Mouse (Mus musculus): ENCODE data around the gene Gm11114. TPM values are rescaled to one million over a fixed set of nuclear protein-coding genes. Genes with fewer than 3 reads are reported as not detected.
A peak's percentile ranks its signal among the peaks of the same experiment; 100 is the strongest.

The Gm11114 gene
- polyA plus RNA-seq, 1 experiment from 2014 or later: not detected

- H3K4me3 ChIP-seq: peak within 1 kb of the TSS; percentile 59
- no peaks in the 10 kb centered on the region for H3K36me3 ChIP-seq
- peak; percentile 92 for ATAC-seq (ENCODE audit: low FRiP score, low read depth)
- peak within 1 kb of the TSS; percentile 84 for H3K4me2 ChIP-seq
- H3K27me3 ChIP-seq: no peaks in the 10 kb centered on the region
- H3K4me1 ChIP-seq (replicated peaks): peaks cover 14% of the 10 kb centered on the region
- under 1% methylated on average over 72 of the region's 72 CpGs for WGBS
- peak within 1 kb of the TSS; percentile 49 for H3K9ac ChIP-seq
- peak within 1 kb of the TSS; percentile 70 for H3K27ac ChIP-seq (replicated peaks)
- H3K9me3 ChIP-seq: no peaks in the 10 kb centered on the region
Measured at GRCm38 (mm10) chr9:85327242-85328211, 15.0 kb downstream of the Gm11114 start, which contains the start of gene Tent5a. Gene Tent5a, minus strand, starts transcription at chr9:85327348.

GRCm38 (mm10) chr9:85328259-85328658 lies 15.7 kb downstream of the Gm11114 start:
- Histone ChIP-seq H3K4me2 (peak overlapping the region; percentile 84), H3K4me3 (peak overlapping the region; percentile 59), H3K9ac (peak overlapping the region; percentile 49), H3K36me3 (no peaks in the 10 kb centered on the region), H3K27me3 (no peaks in the 10 kb centered on the region), H3K9me3 (no peaks in the 10 kb centered on the region), H3K27ac (replicated peaks) (peak overlapping the region; percentile 70), H3K4me1 (replicated peaks) (peaks cover 14% of the 10 kb centered on the region)
- ATAC-seq (ENCODE audit: low FRiP score, low read depth): peak; percentile 61
- 2% methylated on average over 16 of the region's 16 CpGs for WGBS

GRCm38 (mm10) chr9:85331521-85331920 lies 18.9 kb downstream of the Gm11114 start:
- no peak overlapping the region for H3K4me2 ChIP-seq
- H3K4me1 ChIP-seq (replicated peaks): peaks cover 4% of the 10 kb centered on the region
- no peaks in the 10 kb centered on the region for H3K9me3 ChIP-seq
- 49% methylated on average over 2 of the region's 2 CpGs for WGBS
- no peak overlapping the region for H3K9ac ChIP-seq
- no peak for ATAC-seq (ENCODE audit: low FRiP score, low read depth)
- H3K4me3 ChIP-seq: no peak overlapping the region
- no peak overlapping the region for H3K27ac ChIP-seq (replicated peaks)
- no peaks in the 10 kb centered on the region for H3K27me3 ChIP-seq
- H3K36me3 ChIP-seq: no peaks in the 10 kb centered on the region

GRCm38 (mm10) chr9:85336046-85336445 lies 23.5 kb downstream of the Gm11114 start:
- no peaks in the 10 kb centered on the region for H3K27me3 ChIP-seq
- no peak overlapping the region for H3K27ac ChIP-seq (replicated peaks)
- no peak for ATAC-seq (ENCODE audit: low FRiP score, low read depth)
- H3K9me3 ChIP-seq: no peaks in the 10 kb centered on the region
- H3K4me1 ChIP-seq (replicated peaks): no peaks in the 10 kb centered on the region
- H3K4me3 ChIP-seq: no peak overlapping the region
- H3K4me2 ChIP-seq: no peak overlapping the region
- WGBS: 93% methylated on average over 7 of the region's 7 CpGs
- no peak overlapping the region for H3K9ac ChIP-seq
- no peaks in the 10 kb centered on the region for H3K36me3 ChIP-seq

- Histone ChIP-seq H3K4me3 (no peak overlapping the region), H3K4me1 (replicated peaks) (no peaks in the 10 kb centered on the region), H3K36me3 (no peaks in the 10 kb centered on the region), H3K27ac (replicated peaks) (no peak overlapping the region), H3K9me3 (no peaks in the 10 kb centered on the region), H3K4me2 (no peak overlapping the region), H3K9ac (no peak overlapping the region), H3K27me3 (no peaks in the 10 kb centered on the region)
- no peak for ATAC-seq (ENCODE audit: low FRiP score, low read depth)
- WGBS: 85% methylated on average over 3 of the region's 3 CpGs
Measured at GRCm38 (mm10) chr9:85340303-85340702, 27.7 kb downstream of the Gm11114 start.

- Histone ChIP-seq H3K27ac (replicated peaks) (no peak overlapping the region), H3K36me3 (no peaks in the 10 kb centered on the region), H3K9me3 (no peaks in the 10 kb centered on the region), H3K9ac (no peak overlapping the region), H3K4me3 (no peak overlapping the region), H3K4me1 (replicated peaks) (no peaks in the 10 kb centered on the region), H3K27me3 (no peaks in the 10 kb centered on the region), H3K4me2 (no peak overlapping the region)
- 85% methylated on average over 8 of the region's 8 CpGs for WGBS
- no peak for ATAC-seq (ENCODE audit: low FRiP score, low read depth)
Measured at GRCm38 (mm10) chr9:85342892-85343785, 30.6 kb downstream of the Gm11114 start.

GRCm38 (mm10) chr9:85347823-85348523 lies 35.4 kb downstream of the Gm11114 start:
- H3K4me1 ChIP-seq (replicated peaks): no peaks in the 10 kb centered on the region
- no peaks in the 10 kb centered on the region for H3K9me3 ChIP-seq
- H3K4me3 ChIP-seq: no peak overlapping the region
- no peak for ATAC-seq (ENCODE audit: low FRiP score, low read depth)
- no peaks in the 10 kb centered on the region for H3K27me3 ChIP-seq
- H3K9ac ChIP-seq: no peak overlapping the region
- no peaks in the 10 kb centered on the region for H3K36me3 ChIP-seq
- 89% methylated on average over 10 of the region's 10 CpGs for WGBS
- no peak overlapping the region for H3K27ac ChIP-seq (replicated peaks)
- H3K4me2 ChIP-seq: no peak overlapping the region

- 78% methylated on average over 5 of the region's 5 CpGs for WGBS
- Histone ChIP-seq H3K36me3 (no peaks in the 10 kb centered on the region), H3K4me2 (no peak overlapping the region), H3K9ac (no peak overlapping the region), H3K27ac (replicated peaks) (no peak overlapping the region), H3K4me1 (replicated peaks) (no peaks in the 10 kb centered on the region), H3K4me3 (no peak overlapping the region), H3K27me3 (no peaks in the 10 kb centered on the region), H3K9me3 (no peaks in the 10 kb centered on the region)
- no peak for ATAC-seq (ENCODE audit: low FRiP score, low read depth)
Measured at GRCm38 (mm10) chr9:85355559-85355958, 43.0 kb downstream of the Gm11114 start.

- H3K27me3 ChIP-seq: no peaks in the 10 kb centered on the region
- no peak overlapping the region for H3K9ac ChIP-seq
- H3K27ac ChIP-seq (replicated peaks): no peak overlapping the region
- no peak overlapping the region for H3K4me2 ChIP-seq
- 86% methylated on average over 7 of the region's 7 CpGs for WGBS
- H3K9me3 ChIP-seq: no peaks in the 10 kb centered on the region
- no peak overlapping the region for H3K4me3 ChIP-seq
- no peaks in the 10 kb centered on the region for H3K4me1 ChIP-seq (replicated peaks)
- no peak for ATAC-seq (ENCODE audit: low FRiP score, low read depth)
- no peaks in the 10 kb centered on the region for H3K36me3 ChIP-seq
Measured at GRCm38 (mm10) chr9:85357154-85357860, 44.7 kb downstream of the Gm11114 start.
